Mouse (Mus musculus): ENCODE results near the gene Kcnmb2. TPM values are rescaled to one million over a fixed set of nuclear protein-coding genes. Genes with fewer than 3 reads are reported as not detected.
A peak's percentile ranks its signal among the peaks of the same experiment; 100 is the strongest.

Gene Kcnmb2
- polyA plus RNA-seq, 1 experiment from 2014 or later = 1.6 TPM

DNA sequence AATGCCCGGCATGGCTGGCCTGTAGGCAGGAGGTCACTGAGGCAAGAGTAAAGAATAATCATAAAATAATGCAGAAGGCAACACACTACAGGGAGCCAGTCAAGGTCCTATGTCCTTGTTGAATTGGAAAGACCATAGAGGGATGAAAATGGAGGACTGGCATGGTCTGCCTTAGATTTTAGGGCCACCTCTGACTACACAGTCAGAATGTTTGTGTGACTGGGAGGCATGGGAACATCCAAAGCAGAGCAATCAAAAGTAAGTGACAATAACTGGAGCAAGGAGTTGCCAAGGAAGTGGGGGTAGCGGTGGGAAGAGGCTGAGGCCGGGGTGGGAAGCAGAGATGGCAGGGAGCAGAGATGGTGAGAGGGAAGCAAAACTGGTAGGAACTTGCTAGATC is 60.8 kb downstream of the Kcnmb2 start:
- ATAC-seq (ENCODE audit: low read depth) (no peak), DNase-seq (ENCODE audit: low spot score) (no peak)
- Histone ChIP-seq H3K27me3 (replicated peaks; ENCODE audit: control insufficient read depth, insufficient read depth, low read length) (no peaks in the 10 kb centered on the region), H3K9ac (ENCODE audit: low read depth, low read length) (no peak overlapping the region), H3K4me3 (ENCODE audit: low read depth, low read length) (no peak overlapping the region), H3K4me2 (ENCODE audit: low read depth, low read length) (no peak overlapping the region), H3K4me1 (ENCODE audit: control insufficient read depth, insufficient read depth, low read length) (no peaks in the 10 kb centered on the region), H3K27ac (replicated peaks; ENCODE audit: low read depth, low read length) (no peak overlapping the region), H3K9me3 (ENCODE audit: control insufficient read depth, low read length) (no peaks in the 10 kb centered on the region), H3K36me3 (ENCODE audit: control insufficient read depth, insufficient read depth, low read length) (no peaks in the 10 kb centered on the region)
- WGBS = 93% methylated on average over 3 of the region's 3 CpGs

- ATAC-seq (ENCODE audit: low read depth) (peak; percentile 63; the same call in 1 of the 2 replicates), DNase-seq (ENCODE audit: low spot score) (peak; percentile 58)
- H3K27ac ChIP-seq (replicated peaks; ENCODE audit: low read depth, low read length) = no peak overlapping the region
- no peaks in the 10 kb centered on the region for H3K4me1 ChIP-seq (ENCODE audit: control insufficient read depth, insufficient read depth, low read length)
- no peaks in the 10 kb centered on the region for H3K36me3 ChIP-seq (ENCODE audit: control insufficient read depth, insufficient read depth, low read length)
- no peak overlapping the region for H3K9ac ChIP-seq (ENCODE audit: low read depth, low read length)
- no peaks in the 10 kb centered on the region for H3K27me3 ChIP-seq (replicated peaks; ENCODE audit: control insufficient read depth, insufficient read depth, low read length)
- 15% methylated on average over 3 of the region's 3 CpGs for WGBS
- H3K4me3 ChIP-seq (ENCODE audit: low read depth, low read length) = no peak overlapping the region
- no peak overlapping the region for H3K4me2 ChIP-seq (ENCODE audit: low read depth, low read length)
- H3K9me3 ChIP-seq (ENCODE audit: control insufficient read depth, low read length) = no peaks in the 10 kb centered on the region
Measured at GRCm38 (mm10) chr3:31979661-31980060, 77.4 kb downstream of the Kcnmb2 start.

DNA sequence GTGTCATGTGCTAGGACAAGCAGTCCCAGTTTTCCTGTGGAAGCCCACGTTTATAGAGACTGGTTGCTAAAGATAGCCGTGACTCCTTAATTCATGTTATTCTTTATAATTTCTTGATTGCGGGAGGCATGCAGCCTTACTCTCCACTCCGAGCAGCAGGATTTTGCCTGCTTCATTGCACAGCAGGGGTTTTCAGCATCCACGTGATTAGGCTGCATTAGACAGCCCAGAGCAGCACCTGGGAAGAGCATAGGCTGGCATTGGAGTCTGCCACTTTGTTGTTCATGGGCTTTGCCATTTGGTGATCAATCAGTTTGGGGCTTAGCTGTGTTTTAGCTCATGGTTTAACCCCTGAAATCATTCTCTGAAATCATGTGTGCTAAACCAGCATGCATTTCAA is 80.1 kb downstream of the Kcnmb2 start:
- Histone ChIP-seq H3K4me2 (ENCODE audit: low read depth, low read length) (no peak overlapping the region), H3K27me3 (replicated peaks; ENCODE audit: control insufficient read depth, insufficient read depth, low read length) (no peaks in the 10 kb centered on the region), H3K27ac (replicated peaks; ENCODE audit: low read depth, low read length) (no peak overlapping the region), H3K9me3 (ENCODE audit: control insufficient read depth, low read length) (no peaks in the 10 kb centered on the region), H3K9ac (ENCODE audit: low read depth, low read length) (no peak overlapping the region), H3K36me3 (ENCODE audit: control insufficient read depth, insufficient read depth, low read length) (no peaks in the 10 kb centered on the region), H3K4me1 (ENCODE audit: control insufficient read depth, insufficient read depth, low read length) (no peaks in the 10 kb centered on the region), H3K4me3 (ENCODE audit: low read depth, low read length) (no peak overlapping the region)
- 43% methylated on average over 5 of the region's 5 CpGs for WGBS
- ATAC-seq (ENCODE audit: low read depth) (no peak), DNase-seq (ENCODE audit: low spot score) (no peak)

DNA sequence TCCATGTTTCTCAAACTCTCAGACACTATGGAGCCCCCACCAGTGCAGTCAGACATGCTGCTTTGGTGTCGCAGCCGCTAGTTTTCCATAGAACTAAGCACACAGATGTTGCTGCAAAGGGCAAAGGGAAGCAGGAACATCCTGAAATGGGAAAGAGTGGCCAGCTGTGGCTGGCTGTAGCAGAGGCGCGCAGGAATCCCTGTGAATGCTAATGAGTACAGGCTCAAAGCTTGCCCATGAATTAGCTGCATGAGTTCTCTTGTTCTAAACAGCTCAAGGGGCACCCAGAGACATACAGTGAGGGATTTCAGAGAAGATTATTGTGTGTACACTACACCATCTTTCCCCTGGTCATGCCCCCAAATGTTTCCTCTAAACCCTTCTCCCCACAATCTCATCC is 82.8 kb downstream of the Kcnmb2 start:
- Histone ChIP-seq H3K9ac (ENCODE audit: low read depth, low read length) (no peak overlapping the region), H3K27me3 (replicated peaks; ENCODE audit: control insufficient read depth, insufficient read depth, low read length) (no peaks in the 10 kb centered on the region), H3K27ac (replicated peaks; ENCODE audit: low read depth, low read length) (no peak overlapping the region), H3K4me1 (ENCODE audit: control insufficient read depth, insufficient read depth, low read length) (no peaks in the 10 kb centered on the region), H3K4me2 (ENCODE audit: low read depth, low read length) (no peak overlapping the region), H3K4me3 (ENCODE audit: low read depth, low read length) (no peak overlapping the region), H3K36me3 (ENCODE audit: control insufficient read depth, insufficient read depth, low read length) (no peaks in the 10 kb centered on the region), H3K9me3 (ENCODE audit: control insufficient read depth, low read length) (no peaks in the 10 kb centered on the region)
- no peak for DNase-seq (ENCODE audit: low spot score)
- ATAC-seq (ENCODE audit: low read depth) = no peak
- WGBS = 90% methylated on average over 4 of the region's 4 CpGs

- ATAC-seq (ENCODE audit: low read depth) (no peak), DNase-seq (ENCODE audit: low spot score) (no peak)
- H3K9ac ChIP-seq (ENCODE audit: low read depth, low read length) = no peak overlapping the region
- no peaks in the 10 kb centered on the region for H3K9me3 ChIP-seq (ENCODE audit: control insufficient read depth, low read length)
- H3K36me3 ChIP-seq (ENCODE audit: control insufficient read depth, insufficient read depth, low read length) = no peaks in the 10 kb centered on the region
- no peak overlapping the region for H3K27ac ChIP-seq (replicated peaks; ENCODE audit: low read depth, low read length)
- WGBS = 72% methylated on average over 5 of the region's 5 CpGs
- no peak overlapping the region for H3K4me2 ChIP-seq (ENCODE audit: low read depth, low read length)
- no peak overlapping the region for H3K4me3 ChIP-seq (ENCODE audit: low read depth, low read length)
- H3K27me3 ChIP-seq (replicated peaks; ENCODE audit: control insufficient read depth, insufficient read depth, low read length) = no peaks in the 10 kb centered on the region
- no peaks in the 10 kb centered on the region for H3K4me1 ChIP-seq (ENCODE audit: control insufficient read depth, insufficient read depth, low read length)
Measured at GRCm38 (mm10) chr3:31991526-31992045, 89.3 kb downstream of the Kcnmb2 start.

DNA sequence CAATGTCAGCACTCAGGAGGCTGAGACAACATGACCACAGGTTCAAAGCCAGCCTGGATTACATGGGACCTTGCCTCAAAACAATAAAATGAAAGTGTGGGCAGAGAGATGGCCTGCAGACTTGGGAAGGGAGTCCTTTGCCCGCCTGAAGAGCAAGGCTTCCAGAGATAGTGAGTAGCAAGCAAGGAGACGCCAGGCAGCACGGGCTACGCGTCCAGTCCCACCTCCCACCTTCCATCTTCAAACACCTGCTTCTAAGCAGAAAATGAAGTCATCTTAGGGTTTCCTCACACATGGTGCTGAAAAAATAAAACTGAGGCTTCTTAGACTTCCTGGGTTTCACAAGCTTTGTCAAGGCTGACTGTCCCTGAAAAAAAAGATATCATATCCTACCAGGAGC is 109.3 kb downstream of the Kcnmb2 start:
- Histone ChIP-seq H3K27me3 (replicated peaks; ENCODE audit: control insufficient read depth, insufficient read depth, low read length) (no peaks in the 10 kb centered on the region), H3K9me3 (ENCODE audit: control insufficient read depth, low read length) (no peaks in the 10 kb centered on the region), H3K36me3 (ENCODE audit: control insufficient read depth, insufficient read depth, low read length) (no peaks in the 10 kb centered on the region), H3K4me3 (ENCODE audit: low read depth, low read length) (no peak overlapping the region), H3K27ac (replicated peaks; ENCODE audit: low read depth, low read length) (no peak overlapping the region), H3K9ac (ENCODE audit: low read depth, low read length) (no peak overlapping the region), H3K4me2 (ENCODE audit: low read depth, low read length) (no peak overlapping the region), H3K4me1 (ENCODE audit: control insufficient read depth, insufficient read depth, low read length) (no peaks in the 10 kb centered on the region)
- WGBS = 82% methylated on average over 5 of the region's 5 CpGs
- ATAC-seq (ENCODE audit: low read depth) (no peak), DNase-seq (ENCODE audit: low spot score) (no peak)

DNA sequence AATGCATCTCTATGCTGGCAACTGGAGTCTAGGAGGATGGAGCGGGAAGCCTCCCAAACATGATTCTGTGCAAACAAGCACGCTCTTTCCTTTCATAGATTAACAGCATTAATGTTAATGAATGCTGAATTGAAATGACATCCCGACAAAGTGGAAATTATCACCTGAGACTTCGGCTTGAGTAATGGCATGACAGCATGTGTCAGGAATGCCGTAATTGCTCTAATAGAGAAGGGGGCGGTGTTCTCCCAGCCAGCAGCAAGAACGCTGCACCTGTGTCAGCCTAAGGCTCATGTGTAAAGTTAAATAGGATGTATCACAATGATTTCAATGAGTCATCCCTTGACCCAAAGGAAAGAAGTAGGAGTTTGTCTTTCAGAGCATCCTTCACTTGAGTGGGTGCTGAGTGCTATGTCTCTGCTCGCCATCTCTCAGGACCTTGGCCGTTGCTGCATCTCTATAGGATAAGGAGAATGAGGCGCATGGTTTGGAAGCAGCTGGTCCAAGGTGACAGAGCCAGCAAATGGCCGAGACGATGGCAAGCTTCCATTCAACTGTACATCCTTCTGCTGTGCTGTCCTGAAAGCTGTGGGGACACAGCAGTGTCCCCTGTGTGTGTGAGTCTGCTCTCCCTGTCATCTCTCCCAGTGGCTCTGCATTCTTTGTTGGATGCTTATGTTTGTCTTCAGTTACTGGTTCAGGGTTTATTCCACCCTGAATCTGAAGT is 110.1 kb downstream of the Kcnmb2 start:
- DNase-seq (ENCODE audit: low spot score) (peak; percentile 10), ATAC-seq (ENCODE audit: low read depth) (no peak)
- H3K27me3 ChIP-seq (replicated peaks; ENCODE audit: control insufficient read depth, insufficient read depth, low read length) = no peaks in the 10 kb centered on the region
- WGBS = 86% methylated on average over 12 of the region's 12 CpGs
- no peak overlapping the region for H3K27ac ChIP-seq (replicated peaks; ENCODE audit: low read depth, low read length)
- H3K36me3 ChIP-seq (ENCODE audit: control insufficient read depth, insufficient read depth, low read length) = no peaks in the 10 kb centered on the region
- H3K4me1 ChIP-seq (ENCODE audit: control insufficient read depth, insufficient read depth, low read length) = no peaks in the 10 kb centered on the region
- H3K4me2 ChIP-seq (ENCODE audit: low read depth, low read length) = no peak overlapping the region
- H3K9ac ChIP-seq (ENCODE audit: low read depth, low read length) = no peak overlapping the region
- no peaks in the 10 kb centered on the region for H3K9me3 ChIP-seq (ENCODE audit: control insufficient read depth, low read length)
- no peak overlapping the region for H3K4me3 ChIP-seq (ENCODE audit: low read depth, low read length)

GRCm38 (mm10) chr3:32020981-32021380 is 118.7 kb downstream of the Kcnmb2 start:
- no peak for DNase-seq (ENCODE audit: low spot score)
- Histone ChIP-seq H3K27me3 (replicated peaks; ENCODE audit: control insufficient read depth, insufficient read depth, low read length) (no peaks in the 10 kb centered on the region), H3K36me3 (ENCODE audit: control insufficient read depth, insufficient read depth, low read length) (no peaks in the 10 kb centered on the region), H3K9me3 (ENCODE audit: control insufficient read depth, low read length) (no peaks in the 10 kb centered on the region), H3K4me2 (ENCODE audit: low read depth, low read length) (no peak overlapping the region), H3K9ac (ENCODE audit: low read depth, low read length) (no peak overlapping the region), H3K27ac (replicated peaks; ENCODE audit: low read depth, low read length) (no peak overlapping the region), H3K4me3 (ENCODE audit: low read depth, low read length) (no peak overlapping the region), H3K4me1 (ENCODE audit: control insufficient read depth, insufficient read depth, low read length) (no peaks in the 10 kb centered on the region)
- 92% methylated on average over 6 of the region's 6 CpGs for WGBS
- ATAC-seq (ENCODE audit: low read depth) = no peak
